Mouse (Mus musculus) embryonic fibroblast, embryonic 13.5 days (primary cell): ENCODE data around the gene Aldh1a7.

Experiments used
- CTCF ChIP-seq: IDR thresholded peaks from 2 replicates; pipeline ENCODE4 v1.5.1; 2011; ENCODE audit warnings: mild to moderate bottlenecking, control low read depth, low read length, moderate library complexity, borderline replicate concordance; ENCODE audit not compliant: insufficient read depth
- POLR2A ChIP-seq: IDR thresholded peaks from 2 replicates; pipeline ENCODE4 v1.6.1; 2011; ENCODE audit warnings: low read depth, mild to moderate bottlenecking, control low read depth, low read length, moderate library complexity

- TF ChIP-seq CTCF: no peak
- no peak for TF ChIP-seq POLR2A
Measured at GRCm38 (mm10) chr19:20773941-20774340, 46.6 kb upstream of the Aldh1a7 start.
